Mouse (Mus musculus) T-helper 17 cell (primary cell): ENCODE data around the gene Ces1d.
"Not testable (repeated sequence)": the region's sequence is repeated elsewhere in the genome, so short reads cannot be mapped to it uniquely, and the experiment has no call there.

Source experiments
- in situ Hi-C, 2 experiments: fragments of 300-600 bp; cut with MboI, MseI; formaldehyde crosslinking; loops; 1 replicate in 1 of 2; 2 replicates in 1 of 2; pipeline ENCODE4 v1.15.1; 2025; ENCODE audit warnings: high pct_unique_total_duplicates in 2 of 2

Ces1d gene

GRCm38 (mm10) chr8:93197685-93198525 is at the start of gene Ces1d:
Gene Ces1d (minus strand): TSS chr8:93197838.
- in situ Hi-C loops, result no loop called here

GRCm38 (mm10) chr8:93246057-93246456 is 48.4 kb upstream of the Ces1d start:
- in situ Hi-C loops, result no loop called here

DNA sequence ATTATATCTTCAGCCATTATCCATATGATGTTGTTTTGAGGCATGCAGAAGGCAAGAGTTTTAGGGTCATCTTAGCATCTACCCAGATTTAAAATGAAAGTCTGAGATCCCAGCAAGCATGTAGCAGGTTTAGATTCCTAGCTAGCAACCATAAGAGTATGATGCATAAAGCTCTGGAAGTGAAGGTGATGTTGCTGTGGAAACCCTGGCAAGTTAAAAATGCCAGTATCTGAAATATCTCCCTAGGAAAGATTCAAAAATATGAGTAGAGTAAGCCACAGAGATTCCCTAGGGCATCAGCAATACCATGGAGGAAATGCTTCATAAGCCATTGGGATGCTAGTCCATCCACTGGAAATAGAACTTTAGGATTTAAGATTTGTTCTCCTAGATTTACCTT is 42.2 kb upstream of the Ces1d start:
- in situ Hi-C loops, result no loop called here

DNA sequence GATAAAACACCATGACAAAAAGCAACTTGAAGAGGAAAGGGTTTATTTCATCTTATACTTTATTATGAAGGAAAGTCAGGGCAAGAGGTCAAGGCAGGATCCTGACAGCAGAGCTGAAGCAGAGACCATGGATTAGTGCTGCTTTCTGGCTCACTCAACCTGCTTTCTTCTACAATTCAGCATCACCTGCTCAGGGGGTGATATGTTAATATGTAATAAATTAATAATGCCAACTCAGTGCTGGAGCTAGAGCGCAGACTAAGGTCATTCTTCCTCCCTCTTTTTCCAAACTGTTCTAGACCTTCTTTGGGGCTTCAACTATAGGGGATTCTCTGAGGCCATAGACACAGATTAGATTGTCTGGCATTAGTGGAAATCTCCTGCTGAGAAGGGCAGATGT is 38.0 kb upstream of the Ces1d start:
- in situ Hi-C loops, result no loop called here

- in situ Hi-C loops, result no loop called here
These were observed 37.1 kb upstream of the Ces1d start for GRCm38 (mm10) chr8:93234706-93235105.

- in situ Hi-C loops, result no loop called here
These were observed 36.4 kb upstream of the Ces1d start for GRCm38 (mm10) chr8:93234068-93234467.

GRCm38 (mm10) chr8:93229446-93229845 is 31.8 kb upstream of the Ces1d start, which contains the start of gene Ces1e:
Gene Ces1e (minus strand): TSS chr8:93229619.
- in situ Hi-C loops, result no loop called here

GRCm38 (mm10) chr8:93228673-93229370 is 31.2 kb upstream of the Ces1d start:
- in situ Hi-C loops, result no loop called here

GRCm38 (mm10) chr8:93226471-93226870 is 28.8 kb upstream of the Ces1d start:
- in situ Hi-C loops, result not testable (repeated sequence)

DNA sequence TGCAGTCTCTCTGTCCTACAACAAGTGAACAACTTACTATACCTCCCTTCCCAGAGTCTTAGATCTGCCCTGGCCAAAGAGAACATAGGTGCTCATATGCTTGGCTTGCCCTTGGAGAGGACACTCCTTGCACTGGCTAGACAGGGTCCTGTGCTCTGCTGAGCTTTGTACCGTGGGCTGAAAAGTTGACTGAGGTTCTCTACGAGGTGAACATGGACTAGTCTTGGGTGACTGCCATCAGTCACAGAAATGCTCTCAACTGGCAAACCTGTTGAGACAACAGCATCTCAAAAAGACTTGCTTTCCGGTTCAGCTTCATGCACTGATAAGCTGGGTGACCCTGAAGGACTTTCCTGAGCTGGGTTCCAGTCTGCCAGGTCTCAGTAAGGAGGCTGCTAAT is 24.3 kb upstream of the Ces1d start:
- in situ Hi-C loops, result no loop called here

DNA sequence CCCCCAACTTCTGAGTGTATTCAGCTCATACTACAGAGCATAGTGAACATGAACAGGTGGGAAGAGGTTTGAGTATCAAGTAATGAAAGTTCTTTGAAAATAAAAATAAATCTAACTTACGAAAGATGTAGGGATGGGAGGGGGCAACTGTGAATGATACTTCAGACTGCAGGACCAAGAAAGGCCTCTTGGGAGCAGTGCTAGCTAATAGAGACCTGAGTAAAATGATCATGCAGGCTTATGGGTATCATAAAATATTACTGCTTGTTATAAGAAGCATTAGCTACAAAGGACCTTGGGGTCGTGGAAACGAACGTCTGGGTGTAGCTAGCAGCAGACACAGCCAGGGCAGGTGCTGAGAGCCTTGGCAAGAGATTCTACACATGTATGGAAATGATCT is 20.2 kb upstream of the Ces1d start:
- in situ Hi-C loops, result no loop called here

- in situ Hi-C loops, result no loop called here
These were observed 19.7 kb upstream of the Ces1d start for GRCm38 (mm10) chr8:93217375-93217774.

DNA sequence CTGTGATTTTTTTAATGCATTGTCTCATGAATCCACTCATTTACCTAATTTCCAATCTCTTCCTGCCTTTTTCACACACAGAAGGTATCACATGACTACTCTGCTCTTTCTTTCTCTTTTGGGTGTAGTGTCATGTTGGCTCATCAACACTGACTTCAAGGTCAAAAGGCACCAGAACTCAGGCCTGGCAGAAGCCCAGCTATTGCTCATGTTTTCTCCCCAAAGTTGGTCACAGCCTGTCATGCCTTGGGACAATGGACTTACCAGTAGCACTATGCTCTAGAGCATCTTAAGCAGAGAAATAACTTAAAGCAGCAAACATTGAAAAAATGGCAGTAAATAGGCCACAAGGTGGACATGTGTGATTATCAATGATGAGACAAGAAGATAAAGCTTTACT is 13.5 kb upstream of the Ces1d start:
- in situ Hi-C loops, result no loop called here

GRCm38 (mm10) chr8:93199146-93199545 is 1.5 kb upstream of the Ces1d start:
- in situ Hi-C loops, result not testable (repeated sequence)

DNA sequence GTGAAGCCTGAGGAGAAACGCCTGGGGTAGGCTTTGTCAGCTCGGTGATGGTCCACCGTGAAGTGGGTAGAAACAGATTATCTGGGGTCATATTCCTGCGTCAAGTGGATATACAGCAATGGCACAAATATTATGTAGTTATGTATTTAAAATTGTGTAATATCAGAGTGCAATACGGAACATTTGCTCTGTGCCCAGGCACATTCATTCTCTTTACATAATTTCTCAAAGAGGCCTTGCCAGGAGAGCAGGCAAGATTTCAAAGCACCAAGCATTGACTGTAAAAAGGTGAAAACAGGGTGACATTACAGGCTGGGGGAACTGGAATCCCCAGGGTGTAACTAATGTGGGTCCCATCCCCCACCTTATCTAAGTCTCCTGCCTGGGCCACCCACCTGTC is 1.2 kb downstream of the Ces1d start:
- in situ Hi-C loops, result no loop called here

GRCm38 (mm10) chr8:93180581-93181129 is 17.0 kb downstream of the Ces1d start:
- in situ Hi-C loops, result no loop called here

DNA sequence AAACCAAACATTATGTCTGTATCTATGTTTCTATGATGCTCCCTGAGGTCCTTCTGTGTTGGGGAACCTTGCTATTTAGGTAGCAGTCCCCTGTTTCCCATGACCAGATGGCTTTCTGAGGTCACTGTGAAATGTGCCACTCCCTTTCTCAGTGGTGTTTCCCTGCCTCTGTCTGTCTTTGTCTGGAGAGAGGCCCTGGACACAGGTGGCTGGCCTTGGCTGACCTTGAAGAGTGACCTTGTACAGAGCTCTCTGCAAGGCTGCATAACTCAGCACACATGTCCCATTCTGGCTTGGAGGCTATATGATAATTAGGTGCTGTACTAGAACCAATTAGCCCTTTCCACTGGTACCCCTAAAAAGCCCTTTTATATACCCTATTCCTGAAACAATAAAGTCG is 21.0 kb downstream of the Ces1d start:
- in situ Hi-C loops, result no loop called here

- in situ Hi-C loops, result no loop called here
These were observed 23.1 kb downstream of the Ces1d start for GRCm38 (mm10) chr8:93174554-93174953.

DNA sequence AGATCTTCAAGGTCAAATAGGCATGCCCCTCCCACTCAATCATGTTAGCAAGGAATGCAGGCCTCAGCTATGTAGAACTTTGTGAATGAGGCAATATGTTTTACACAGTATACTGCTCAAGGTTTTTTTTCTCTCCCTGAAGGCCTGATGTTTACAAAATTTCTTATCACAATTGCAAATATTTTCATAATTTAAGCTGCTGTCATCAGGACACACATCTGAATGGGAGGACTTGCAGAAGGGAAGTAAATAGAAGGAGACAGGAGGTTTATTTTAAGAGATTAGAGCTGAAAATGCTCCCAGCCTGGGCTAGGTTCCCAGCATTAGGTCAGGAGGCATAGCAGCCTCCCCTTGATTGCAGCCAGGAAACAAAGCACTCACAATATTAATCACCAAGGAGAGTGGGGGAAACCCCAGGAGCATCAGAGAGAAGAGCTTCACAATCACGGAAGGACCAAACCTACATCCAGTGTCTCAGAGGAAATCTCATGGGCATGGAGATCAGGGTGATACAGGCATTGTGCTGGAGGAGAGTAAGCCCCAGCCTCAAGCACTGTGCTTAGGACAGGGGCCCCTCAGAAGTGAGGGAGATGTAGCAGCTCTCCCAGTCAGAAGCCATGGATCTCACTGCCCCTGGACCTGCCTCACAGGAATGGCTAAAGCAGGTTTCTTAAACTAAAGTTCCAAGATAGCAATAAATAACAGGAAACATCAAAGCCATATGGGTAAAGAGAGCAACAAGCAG is 25.6 kb downstream of the Ces1d start:
- in situ Hi-C loops, result no loop called here

DNA sequence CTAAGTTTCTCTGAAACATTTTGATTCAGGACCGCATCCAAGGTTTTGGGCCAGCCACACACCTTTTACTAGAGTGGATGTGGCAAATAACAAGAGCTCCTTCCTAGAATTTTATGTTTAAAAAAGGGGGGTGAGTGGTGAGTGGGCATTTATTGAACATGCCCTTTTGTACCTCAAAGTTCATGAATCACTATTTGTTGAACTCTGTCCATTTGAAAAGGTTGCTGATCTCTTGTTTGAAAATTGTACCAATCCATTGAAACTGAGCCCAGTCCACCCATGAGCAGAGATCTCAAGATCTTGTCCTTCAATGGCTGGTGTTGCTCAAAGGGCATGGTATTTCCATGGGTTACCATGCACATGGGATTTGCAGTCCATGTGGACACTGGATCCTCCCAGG is 34.3 kb downstream of the Ces1d start:
- in situ Hi-C loops, result no loop called here

DNA sequence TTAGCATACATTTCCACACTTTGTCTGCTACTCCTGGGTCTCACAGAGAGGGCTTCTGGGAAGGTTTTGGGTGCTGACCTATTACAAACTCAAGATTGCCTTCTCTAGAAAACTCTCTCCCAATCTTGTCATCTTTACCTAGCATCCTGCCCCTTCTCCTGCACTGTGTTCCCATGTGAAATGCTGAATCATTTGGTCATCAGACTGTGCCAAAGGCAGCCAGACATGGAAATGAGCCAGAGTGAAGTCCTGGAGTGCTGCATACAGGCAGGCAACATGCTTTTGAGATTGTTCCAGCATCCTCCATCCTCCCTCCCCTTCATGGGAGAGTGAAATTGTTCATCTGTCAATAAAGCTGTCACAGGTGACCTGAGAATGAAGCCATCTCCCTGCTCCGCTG is 46.2 kb downstream of the Ces1d start:
- in situ Hi-C loops, result no loop called here

DNA sequence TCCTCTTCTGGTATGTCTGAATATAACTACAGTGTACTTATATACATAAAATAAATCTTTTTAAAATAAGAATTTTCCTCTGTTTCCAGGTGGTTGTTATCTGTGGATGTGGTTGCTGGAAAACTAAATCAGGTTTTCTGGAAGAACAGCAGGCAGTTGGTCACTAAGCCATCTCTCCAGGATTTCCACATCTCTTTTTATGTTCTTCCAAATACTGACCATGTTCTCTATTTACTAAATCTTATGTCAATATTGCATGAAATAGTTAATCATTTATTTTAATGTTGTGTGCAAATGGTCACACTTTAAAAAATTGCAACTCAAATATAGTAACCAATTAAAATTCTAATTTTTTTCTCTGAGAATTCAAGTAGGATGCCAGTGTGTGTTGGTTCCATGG is 50.3 kb downstream of the Ces1d start:
- in situ Hi-C loops, result no loop called here
